In the genomic region with DNA sequence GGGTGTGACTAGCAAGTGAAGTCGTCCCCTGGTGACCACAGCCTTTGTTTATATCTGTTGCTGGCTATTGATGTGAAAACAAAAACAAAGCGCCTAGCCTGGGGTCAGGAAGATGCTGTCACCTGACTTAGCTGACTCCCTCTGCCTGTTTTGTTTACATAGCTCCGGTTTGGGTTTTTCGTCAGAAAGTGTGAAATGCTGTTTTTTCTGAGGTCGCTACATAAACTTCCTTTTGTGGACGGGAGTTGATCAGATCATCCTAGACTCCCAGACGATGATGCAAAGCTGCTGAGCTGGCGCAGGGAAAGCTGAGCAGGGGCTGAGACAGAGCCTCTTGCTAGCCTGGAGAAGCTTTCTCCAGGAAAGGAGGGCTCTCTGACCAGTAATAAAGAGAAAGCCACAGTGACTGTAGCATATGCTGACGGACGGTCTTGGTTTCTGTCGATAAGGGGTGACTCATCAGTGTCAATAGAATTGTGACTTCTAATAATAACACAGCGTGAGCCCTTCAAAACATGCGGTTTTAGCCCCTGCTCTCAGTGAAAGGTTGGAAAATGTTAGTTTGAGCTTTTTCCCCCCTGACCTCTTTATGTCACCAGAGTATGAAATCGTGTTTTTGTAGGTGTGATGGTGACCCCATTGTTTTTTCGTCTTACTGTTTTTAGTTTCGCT, we compare ENCODE assay signal across 8 mouse cellular contexts. TPM values are rescaled to one million over a fixed set of nuclear protein-coding genes. Genes with fewer than 3 reads are reported as not detected.
DNase-seq lines count a peak whose midpoint lies in the region; ATAC-seq lines count a peak whose summit lies in the region.

No protein-coding gene starts in this region.

- peak; percentile 16 for ATAC-seq in forebrain, embryonic 14.5 days
- 0 out of 2 replicates have a peak, but pooled peaks have one; percentile 19 for ATAC-seq in liver, embryonic 16.5 days (ENCODE audit: low read depth)
- no peak for ATAC-seq in neural tube, embryonic 11.5 days (ENCODE audit: insufficient read depth, low FRiP score, low TSS enrichment)

- peak overlapping the region; percentile 59 for H3K9ac ChIP-seq in forebrain, embryonic 14.5 days (ENCODE audit: low read length)
- peak overlapping the region; percentile 42 for H3K9ac ChIP-seq in liver, embryonic 16.5 days (ENCODE audit: low read depth, low read length)
- peak overlapping the region; percentile 49 for H3K9ac ChIP-seq in neural tube, embryonic 11.5 days (ENCODE audit: low read length)

- peak overlapping the region; percentile 77; the same call in 1 of the 2 replicates for H3K27ac ChIP-seq in forebrain, embryonic 14.5 days (ENCODE audit: low read depth, low read length)
- H3K27ac ChIP-seq in liver, embryonic 16.5 days (ENCODE audit: low read length): peak overlapping the region; percentile 73
- peak overlapping the region; percentile 80 for H3K27ac ChIP-seq in neural tube, embryonic 11.5 days (ENCODE audit: low read depth, low read length)

- H3K36me3 ChIP-seq in forebrain, embryonic 14.5 days (ENCODE audit: control insufficient read depth, insufficient read depth, low read length): no peaks in the 10 kb centered on the region
- no peaks in the 10 kb centered on the region for H3K36me3 ChIP-seq in liver, embryonic 16.5 days (ENCODE audit: control insufficient read depth, insufficient read depth)
- no peaks in the 10 kb centered on the region for H3K36me3 ChIP-seq in neural tube, embryonic 11.5 days (ENCODE audit: control insufficient read depth, insufficient read depth, low read length)

- peak overlapping the region; percentile 36 for H3K4me2 ChIP-seq in forebrain, embryonic 14.5 days (ENCODE audit: low read length)
- peak overlapping the region; percentile 70 for H3K4me2 ChIP-seq in liver, embryonic 16.5 days (ENCODE audit: low read depth, low read length)
- H3K4me2 ChIP-seq in neural tube, embryonic 11.5 days (ENCODE audit: low read depth): peak overlapping the region; percentile 31

- 5% methylated on average over 16 of the region's 16 CpGs for WGBS in forebrain, embryonic 14.5 days
- 2% methylated on average over 16 of the region's 16 CpGs for WGBS in liver, embryonic 16.5 days (ENCODE audit: insufficient replicate concordance)
- WGBS in neural tube, embryonic 11.5 days: 7% methylated on average over 16 of the region's 16 CpGs

- H3K4me1 ChIP-seq in forebrain, embryonic 14.5 days (ENCODE audit: control insufficient read depth, insufficient read depth, low read length): peaks cover 45% of the 10 kb centered on the region
- H3K4me1 ChIP-seq in liver, embryonic 16.5 days (ENCODE audit: control insufficient read depth, low read depth, low read length): peaks cover 35% of the 10 kb centered on the region
- H3K4me1 ChIP-seq in neural tube, embryonic 11.5 days (ENCODE audit: control insufficient read depth, insufficient read depth, low read length): peaks cover 47% of the 10 kb centered on the region

- peak overlapping the region; percentile 1; the same call in 1 of the 2 replicates for H3K4me3 ChIP-seq in forebrain, embryonic 14.5 days (ENCODE audit: low read depth, low read length)
- H3K4me3 ChIP-seq in liver, embryonic 16.5 days (ENCODE audit: low read depth, low read length): peak overlapping the region; percentile 41
- no peak overlapping the region for H3K4me3 ChIP-seq in neural tube, embryonic 11.5 days (ENCODE audit: low read depth, low read length)

- H3K9me3 ChIP-seq in forebrain, embryonic 14.5 days (replicated peaks; ENCODE audit: control insufficient read depth, low read length): no peaks in the 10 kb centered on the region
- no peaks in the 10 kb centered on the region for H3K9me3 ChIP-seq in liver, embryonic 16.5 days (replicated peaks; ENCODE audit: control insufficient read depth, low read length)
- no peaks in the 10 kb centered on the region for H3K9me3 ChIP-seq in neural tube, embryonic 11.5 days (ENCODE audit: control insufficient read depth, low read length)

- intact Hi-C loops in left cerebral cortex, postnatal 4 days (cut with DNase I): no loop called here

- peak; percentile 16 to 29 for DNase-seq in left cerebral cortex, adult 18-20 months (ENCODE audit: low spot score in 2 of 2)
- no peak for DNase-seq in left cerebral cortex, postnatal 4 days
- peak; percentile 10 for DNase-seq in adrenal gland, postnatal 25 days
- peak; percentile 38 for DNase-seq in forebrain, embryonic 14.5 days (ENCODE audit: low spot score)
- peak; percentile 93 for DNase-seq in induced T-regulatory cell, adult 2 months (ENCODE audit: low read depth)
- no peak for DNase-seq in neural tube, embryonic 11.5 days (ENCODE audit: low spot score)
- no peak for DNase-seq in urinary bladder, postnatal 10 days (ENCODE audit: low spot score)

- no peaks in the 10 kb centered on the region for H3K27me3 ChIP-seq in forebrain, embryonic 14.5 days (replicated peaks; ENCODE audit: control insufficient read depth, insufficient read depth, low read length)
- no peaks in the 10 kb centered on the region for H3K27me3 ChIP-seq in liver, embryonic 16.5 days (ENCODE audit: control insufficient read depth, insufficient read depth, low read depth, low read length)
- H3K27me3 ChIP-seq in neural tube, embryonic 11.5 days (ENCODE audit: control insufficient read depth, insufficient read depth, low read length): no peaks in the 10 kb centered on the region

RNA-seq across cellular contexts. Expression of a gene that starts 11.9 kb away (rescaled TPM):
- 10 to 100 TPM; 13.2 to 14.4 TPM for total RNA-seq in left cerebral cortex, adult 18-20 months (2021)
- 100 to 1,000 TPM in 1 of 2 experiments, 10 to 100 TPM in 1; 92.7 to 105 TPM for total RNA-seq in left cerebral cortex, postnatal 4 days (2021)
- total RNA-seq in adrenal gland, postnatal 25 days (2021): 1.3 and 4.7 TPM in 2 replicates
- polyA plus RNA-seq in forebrain, embryonic 14.5 days (2014; fragmentation: Nextera tagmentation; extraction: Ambion mirVana): 21.9 and 26.0 TPM in 2 replicates
- 1.4 and 1.5 TPM in 2 replicates for polyA plus RNA-seq in liver, embryonic 16.5 days (2015; fragmentation: Nextera tagmentation; extraction: Ambion mirVana)
- 27.3 and 29.9 TPM in 2 replicates for polyA plus RNA-seq in neural tube, embryonic 11.5 days (2014; fragmentation: Nextera tagmentation; extraction: Ambion mirVana)

Comparison
In these comparisons a context has a peak if more than half of its experiments do, and no peak if none do; other contexts are left out.
1. DNase-seq: peak in left cerebral cortex, adult 18-20 months (2 of 2), adrenal gland, postnatal 25 days (single experiment), forebrain, embryonic 14.5 days (single experiment) and induced T-regulatory cell, adult 2 months (single experiment); none in left cerebral cortex, postnatal 4 days (single experiment), neural tube, embryonic 11.5 days (single experiment) and urinary bladder, postnatal 10 days (single experiment).
2. RNA of a gene that starts 11.9 kb away (total RNA-seq): 92.7 to 105 TPM in left cerebral cortex, postnatal 4 days; 13.2 to 14.4 TPM in left cerebral cortex, adult 18-20 months and 1.3 to 4.7 TPM in adrenal gland, postnatal 25 days; every median in the first group is over 4 times any median in the second.
3. Peak in every context shown above with its lines, with median percentiles within 50 percentile points of each other: H3K27ac ChIP-seq, H3K4me2 ChIP-seq and H3K9ac ChIP-seq.